Mouse (Mus musculus): ENCODE measurements at regions not wholly inside any gene's neighbourhood (a gene's known extent, or its start where the extent isn't known, plus 50 kb on each side); places are given as distances from the start of the nearest gene placed in this dataset.

GRCm38 (mm10) chr5:28709626-28710025, 242.6 kb upstream of the Shh start:
- Histone ChIP-seq H3K36me3 (no peaks in the 10 kb centered on the region), H3K4me3 (no peak overlapping the region), H3K9ac (no peak overlapping the region), H3K4me2 (replicated peaks) (no peak overlapping the region), H3K27ac (no peak overlapping the region), H3K9me3 (replicated peaks) (no peaks in the 10 kb centered on the region), H3K4me1 (no peaks in the 10 kb centered on the region), H3K27me3 (no peaks in the 10 kb centered on the region)
- WGBS = 91% methylated on average over 2 of the region's 2 CpGs
- no peak for ATAC-seq (ENCODE audit: low FRiP score)

- WGBS = 87% methylated on average over 1 of the region's 1 CpGs
- H3K4me2 ChIP-seq (replicated peaks) = no peak overlapping the region
- no peaks in the 10 kb centered on the region for H3K27me3 ChIP-seq
- no peaks in the 10 kb centered on the region for H3K4me1 ChIP-seq
- H3K4me3 ChIP-seq = no peak overlapping the region
- H3K9ac ChIP-seq = no peak overlapping the region
- no peak for ATAC-seq (ENCODE audit: low FRiP score)
- no peaks in the 10 kb centered on the region for H3K36me3 ChIP-seq
- no peak overlapping the region for H3K27ac ChIP-seq
- no peaks in the 10 kb centered on the region for H3K9me3 ChIP-seq (replicated peaks)
Measured at GRCm38 (mm10) chr5:28704359-28704758, 237.3 kb upstream of the Shh start.

DNA sequence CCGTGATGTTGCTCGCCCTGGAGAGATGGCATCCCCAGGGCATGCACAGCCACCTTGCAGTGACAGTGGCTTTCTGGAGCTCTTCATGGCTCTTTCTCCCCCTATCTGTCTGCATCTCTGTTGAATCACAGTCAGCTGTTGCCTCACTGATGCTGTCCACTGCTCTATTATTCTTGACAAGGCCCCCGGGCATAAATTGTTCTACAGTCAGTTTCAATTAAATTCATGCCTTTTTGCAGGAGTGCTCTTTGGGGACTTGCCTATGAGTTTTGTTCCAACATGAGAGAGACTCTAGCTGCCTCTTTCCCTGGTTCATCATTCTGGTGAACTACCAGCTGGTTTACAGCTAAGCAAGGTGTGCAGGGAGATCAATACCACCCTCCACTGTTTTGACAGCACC, 229.9 kb upstream of the Shh start:
- Histone ChIP-seq H3K4me3 (no peak overlapping the region), H3K27ac (no peak overlapping the region), H3K27me3 (no peaks in the 10 kb centered on the region), H3K9me3 (replicated peaks) (no peaks in the 10 kb centered on the region), H3K4me2 (replicated peaks) (no peak overlapping the region), H3K4me1 (no peaks in the 10 kb centered on the region), H3K36me3 (no peaks in the 10 kb centered on the region), H3K9ac (no peak overlapping the region)
- 70% methylated on average over 3 of the region's 3 CpGs for WGBS
- ATAC-seq (ENCODE audit: low FRiP score) = no peak

- Histone ChIP-seq H3K36me3 (no peaks in the 10 kb centered on the region), H3K4me1 (0 out of 2 replicates have a peak, but pooled peaks cover 2% of the 10 kb centered on the region), H3K27me3 (no peaks in the 10 kb centered on the region), H3K9ac (no peak overlapping the region), H3K4me2 (replicated peaks) (no peak overlapping the region), H3K4me3 (no peak overlapping the region), H3K27ac (no peak overlapping the region), H3K9me3 (replicated peaks) (no peaks in the 10 kb centered on the region)
- ATAC-seq (ENCODE audit: low FRiP score) = no peak
- WGBS = 66% methylated on average over 6 of the region's 6 CpGs
Measured at GRCm38 (mm10) chr5:28690110-28690509, 223.1 kb upstream of the Shh start.

- ATAC-seq (ENCODE audit: low FRiP score) = no peak
- Histone ChIP-seq H3K27ac (no peak overlapping the region), H3K27me3 (no peaks in the 10 kb centered on the region), H3K4me3 (no peak overlapping the region), H3K36me3 (no peaks in the 10 kb centered on the region), H3K9me3 (replicated peaks) (no peaks in the 10 kb centered on the region), H3K4me2 (replicated peaks) (no peak overlapping the region), H3K4me1 (0 out of 2 replicates have a peak, but pooled peaks cover 2% of the 10 kb centered on the region), H3K9ac (no peak overlapping the region)
- WGBS = 82% methylated on average over 2 of the region's 2 CpGs
Measured at GRCm38 (mm10) chr5:28689651-28690050, 222.6 kb upstream of the Shh start.

DNA sequence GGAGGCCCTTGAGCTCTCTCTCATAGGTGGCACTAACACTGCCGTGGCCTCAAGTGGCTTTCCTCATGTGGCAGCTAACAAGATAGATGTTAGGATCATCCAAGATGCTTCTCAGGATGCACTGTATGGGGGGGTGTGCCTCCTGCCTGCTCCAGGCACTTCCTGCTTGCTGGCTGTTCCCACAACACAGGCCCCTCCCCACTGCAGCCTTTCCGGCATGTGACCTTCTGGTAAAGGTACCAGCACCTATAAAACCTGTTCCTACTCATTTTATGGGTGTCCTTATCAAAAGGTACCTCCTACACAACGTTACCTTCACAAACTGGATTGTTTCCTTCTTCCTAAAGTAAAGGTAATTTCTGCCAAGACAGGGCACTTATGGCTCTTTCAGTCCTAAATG, 222.1 kb upstream of the Shh start:
- 80% methylated on average over 3 of the region's 3 CpGs for WGBS

GRCm38 (mm10) chr5:28682821-28683220, 215.8 kb upstream of the Shh start:
- Histone ChIP-seq H3K27me3 (no peaks in the 10 kb centered on the region), H3K4me1 (peaks cover 4% of the 10 kb centered on the region; the same call in 1 of the 2 replicates), H3K4me3 (no peak overlapping the region), H3K9ac (no peak overlapping the region), H3K36me3 (no peaks in the 10 kb centered on the region), H3K27ac (no peak overlapping the region), H3K9me3 (replicated peaks) (no peaks in the 10 kb centered on the region), H3K4me2 (replicated peaks) (no peak overlapping the region)
- ATAC-seq (ENCODE audit: low FRiP score) = no peak
- 85% methylated on average over 6 of the region's 6 CpGs for WGBS

More for the DNA sequence above, 222.1 kb upstream of the Shh start:
- Histone ChIP-seq H3K4me2 (replicated peaks) (no peak overlapping the region), H3K4me1 (0 out of 2 replicates have a peak, but pooled peaks cover 2% of the 10 kb centered on the region), H3K36me3 (no peaks in the 10 kb centered on the region), H3K9ac (no peak overlapping the region), H3K9me3 (replicated peaks) (no peaks in the 10 kb centered on the region), H3K27me3 (no peaks in the 10 kb centered on the region), H3K4me3 (no peak overlapping the region), H3K27ac (no peak overlapping the region)
- ATAC-seq (ENCODE audit: low FRiP score) = no peak

DNA sequence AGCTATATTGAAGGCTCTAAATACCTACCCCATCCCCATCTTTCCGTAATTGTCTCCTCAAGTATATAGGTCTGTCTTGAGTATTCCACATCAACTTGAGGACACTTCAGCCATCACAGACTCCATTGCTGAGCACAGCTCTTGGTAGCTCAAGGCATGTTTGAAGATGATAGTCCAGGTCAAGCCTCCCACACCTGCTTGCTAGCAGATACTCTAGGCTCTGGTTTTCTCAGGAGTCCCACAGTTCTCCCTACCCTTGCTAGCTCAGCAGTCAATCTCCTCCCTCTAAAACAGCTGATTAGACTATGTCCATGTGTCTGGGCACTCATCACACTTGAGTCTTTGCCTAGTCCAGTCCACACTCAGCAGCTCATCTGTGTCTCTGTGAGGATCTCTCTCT, 213.3 kb upstream of the Shh start:
- no peaks in the 10 kb centered on the region for H3K27me3 ChIP-seq
- peaks cover 4% of the 10 kb centered on the region; the same call in 1 of the 2 replicates for H3K4me1 ChIP-seq
- 92% methylated on average over 1 of the region's 1 CpGs for WGBS
- H3K9ac ChIP-seq = no peak overlapping the region
- no peak overlapping the region for H3K27ac ChIP-seq
- no peaks in the 10 kb centered on the region for H3K36me3 ChIP-seq
- H3K4me2 ChIP-seq (replicated peaks) = no peak overlapping the region
- no peak overlapping the region for H3K4me3 ChIP-seq
- no peaks in the 10 kb centered on the region for H3K9me3 ChIP-seq (replicated peaks)
- ATAC-seq (ENCODE audit: low FRiP score) = no peak

DNA sequence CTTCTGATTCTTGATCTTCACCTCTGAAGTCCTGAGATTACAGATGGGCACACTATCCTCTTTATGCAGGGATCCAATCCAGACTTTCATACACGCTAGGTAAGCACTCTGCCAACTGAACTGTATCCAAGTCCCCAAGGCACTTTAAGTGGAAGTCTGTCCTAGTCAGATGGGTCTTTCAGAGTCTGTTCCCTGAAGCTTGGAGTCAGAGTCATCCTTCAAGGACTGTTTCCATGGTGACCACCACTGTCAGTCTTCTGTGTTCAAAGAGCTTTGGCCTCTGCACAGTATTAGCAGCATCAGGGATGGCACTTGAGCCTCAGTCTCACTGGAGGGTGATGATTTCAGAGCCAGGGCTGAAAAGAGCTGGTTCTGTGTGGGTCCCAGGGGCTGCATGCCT, 212.7 kb upstream of the Shh start:
- WGBS = 50% methylated on average over 1 of the region's 1 CpGs

GRCm38 (mm10) chr5:28630186-28630585, 163.1 kb upstream of the Shh start:
- H3K9ac ChIP-seq = no peak overlapping the region
- WGBS = 81% methylated on average over 4 of the region's 4 CpGs
- H3K36me3 ChIP-seq = no peaks in the 10 kb centered on the region
- no peak for ATAC-seq (ENCODE audit: low FRiP score)
- H3K4me1 ChIP-seq = no peaks in the 10 kb centered on the region
- H3K4me2 ChIP-seq (replicated peaks) = no peak overlapping the region
- H3K27me3 ChIP-seq = no peaks in the 10 kb centered on the region
- no peak overlapping the region for H3K4me3 ChIP-seq
- no peak overlapping the region for H3K27ac ChIP-seq
- no peaks in the 10 kb centered on the region for H3K9me3 ChIP-seq (replicated peaks)

More for the DNA sequence above, 212.7 kb upstream of the Shh start:
- Histone ChIP-seq H3K9ac (no peak overlapping the region), H3K4me3 (no peak overlapping the region), H3K4me2 (replicated peaks) (no peak overlapping the region), H3K9me3 (replicated peaks) (no peaks in the 10 kb centered on the region), H3K27ac (no peak overlapping the region), H3K27me3 (no peaks in the 10 kb centered on the region), H3K4me1 (peaks cover 4% of the 10 kb centered on the region; the same call in 1 of the 2 replicates), H3K36me3 (no peaks in the 10 kb centered on the region)
- no peak for ATAC-seq (ENCODE audit: low FRiP score)

DNA sequence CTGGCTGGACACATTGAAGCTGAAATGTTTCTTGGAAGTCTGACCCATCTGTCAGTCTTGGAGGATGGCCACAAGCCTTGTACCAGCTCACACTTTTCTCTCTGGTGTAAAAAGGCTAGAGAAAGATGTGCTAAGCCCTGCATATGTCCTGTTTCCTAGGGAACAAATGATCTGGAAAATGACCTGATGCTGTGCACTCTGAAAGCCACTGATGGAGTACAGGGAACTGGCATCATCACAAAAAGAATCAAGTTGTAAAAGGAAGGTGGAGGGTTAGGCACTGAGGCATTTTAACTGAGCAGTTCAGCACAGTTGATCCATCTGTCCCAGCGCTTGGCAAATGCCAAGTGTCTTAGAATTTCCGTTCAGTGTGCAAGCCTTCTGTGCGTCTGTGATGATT, 144.8 kb upstream of the Shh start:
- Histone ChIP-seq H3K4me2 (replicated peaks) (no peak overlapping the region), H3K27me3 (no peaks in the 10 kb centered on the region), H3K4me3 (no peak overlapping the region), H3K27ac (no peak overlapping the region), H3K4me1 (no peaks in the 10 kb centered on the region), H3K9ac (no peak overlapping the region), H3K36me3 (no peaks in the 10 kb centered on the region), H3K9me3 (replicated peaks) (no peaks in the 10 kb centered on the region)
- WGBS = 83% methylated on average over 3 of the region's 3 CpGs
- no peak for ATAC-seq (ENCODE audit: low FRiP score)

GRCm38 (mm10) chr5:28596537-28597314, 129.7 kb upstream of the Shh start:
- H3K27ac ChIP-seq = no peak overlapping the region
- ATAC-seq (ENCODE audit: low FRiP score) = no peak
- no peaks in the 10 kb centered on the region for H3K9me3 ChIP-seq (replicated peaks)
- 39% methylated on average over 1 of the region's 1 CpGs for WGBS
- H3K4me3 ChIP-seq = no peak overlapping the region
- no peak overlapping the region for H3K9ac ChIP-seq
- no peaks in the 10 kb centered on the region for H3K4me1 ChIP-seq
- H3K4me2 ChIP-seq (replicated peaks) = no peak overlapping the region
- H3K36me3 ChIP-seq = no peaks in the 10 kb centered on the region
- no peaks in the 10 kb centered on the region for H3K27me3 ChIP-seq

GRCm38 (mm10) chr5:28571347-28571998, 104.4 kb upstream of the Shh start:
- no peak overlapping the region for H3K9ac ChIP-seq
- no peaks in the 10 kb centered on the region for H3K36me3 ChIP-seq
- H3K9me3 ChIP-seq (replicated peaks) = no peaks in the 10 kb centered on the region
- no peak overlapping the region for H3K4me2 ChIP-seq (replicated peaks)
- H3K4me1 ChIP-seq = peaks cover 5% of the 10 kb centered on the region
- ATAC-seq (ENCODE audit: low FRiP score) = no peak
- H3K27ac ChIP-seq = no peak overlapping the region
- 93% methylated on average over 5 of the region's 5 CpGs for WGBS
- H3K27me3 ChIP-seq = no peaks in the 10 kb centered on the region
- no peak overlapping the region for H3K4me3 ChIP-seq

Data from hindbrain, embryonic 12.5 days (tissue).